Mouse (Mus musculus) bone marrow macrophage, adult 2 months (primary cell): ENCODE data around the gene Lsm4.

Experiments
- CTCF ChIP-seq: IDR thresholded peaks from 2 replicates; pipeline ENCODE4 v1.5.1; 2012; ENCODE audit warnings: low read depth, mild to moderate bottlenecking, low read length, moderate library complexity
- POLR2A ChIP-seq: IDR thresholded peaks from 2 replicates; pipeline ENCODE4 v1.6.1; 2012; ENCODE audit warnings: mild to moderate bottlenecking, low read depth, low read length, borderline replicate concordance

GRCm38 (mm10) chr8:70703287-70703686 is 30.2 kb downstream of the Lsm4 start, which contains the start of gene Iqcn:
- TF ChIP-seq CTCF: no peak
- no peak for TF ChIP-seq POLR2A
